Mouse (Mus musculus) hindbrain, embryonic 10.5 days (tissue): ENCODE results near the gene Eif2s1. TPM values are rescaled to one million over a fixed set of nuclear protein-coding genes. Genes with fewer than 3 reads are reported as not detected.
"Not testable (repeated sequence)": the region's sequence is repeated elsewhere in the genome, so short reads cannot be mapped to it uniquely, and the experiment has no call there.

Experiments
- DNase-seq: peaks from one replicate; pipeline ENCODE4 v3.0.0-alpha.2; 2017; ENCODE audit warnings: low spot score
- H3K27ac ChIP-seq: fragments of 300-500 bp; sonication (generic); 2 replicates; pipeline ENCODE4 v1.5.1; 2016; ENCODE audit warnings: mild to moderate bottlenecking, moderate library complexity
- H3K27me3 ChIP-seq: fragments of 300-500 bp; sonication (generic); 2 replicates; pipeline ENCODE4 v1.6.1; 2016; ENCODE audit warnings: mild to moderate bottlenecking; ENCODE audit not compliant: poor library complexity, insufficient read depth, severe bottlenecking
- H3K36me3 ChIP-seq: fragments of 300-500 bp; sonication (generic); 2 replicates; pipeline ENCODE4 v1.6.1; 2016; ENCODE audit warnings: mild to moderate bottlenecking, moderate library complexity
- H3K4me1 ChIP-seq: fragments of 300-500 bp; sonication (generic); replicated peaks from 2 replicates; pipeline ENCODE4 v1.6.1; 2016; ENCODE audit warnings: mild to moderate bottlenecking
- H3K4me3 ChIP-seq: fragments of 300-500 bp; sonication (generic); 2 replicates; pipeline ENCODE4 v1.5.1; 2016; ENCODE audit warnings: mild to moderate bottlenecking, moderate library complexity
- H3K9me3 ChIP-seq: fragments of 300-500 bp; sonication (generic); 2 replicates; pipeline ENCODE4 v1.6.1; 2016; ENCODE audit warnings: mild to moderate bottlenecking, moderate library complexity
- WGBS: fragments of 180-500 bp; shearing (Covaris S2); methylation state at CpG from one replicate; pipeline ENCODE4 v1.1.7; 2016; 5-methylcytosine and 5-hydroxymethylcytosine counted together
- polyA plus RNA-seq: library from polyadenylated mRNA; unstranded; fragments of >200 nt; fragmentation: Nextera tagmentation; extraction: Ambion mirVana; gene quantifications from 2 replicates; pipeline ENCODE4 v1.2.1, GENCODE M21; 2016

Gene Eif2s1
- polyA plus RNA-seq, 1 experiment from 2014 or later, result 217 TPM

- 35% methylated on average over 16 of the region's 16 CpGs for WGBS
- H3K9me3 ChIP-seq, result no peaks in the 10 kb centered on the region
- H3K27ac ChIP-seq, result no peak overlapping the region
- H3K27me3 ChIP-seq, result peaks cover 8% of the 10 kb centered on the region
- H3K4me3 ChIP-seq, result no peak overlapping the region
- peak; percentile 51 for DNase-seq
- H3K36me3 ChIP-seq, result no peaks in the 10 kb centered on the region
- peaks cover 11% of the 10 kb centered on the region; the same call in 1 of the 2 replicates for H3K4me1 ChIP-seq
Measured at GRCm38 (mm10) chr12:78919079-78919712, 57.6 kb downstream of the Eif2s1 start.

DNA sequence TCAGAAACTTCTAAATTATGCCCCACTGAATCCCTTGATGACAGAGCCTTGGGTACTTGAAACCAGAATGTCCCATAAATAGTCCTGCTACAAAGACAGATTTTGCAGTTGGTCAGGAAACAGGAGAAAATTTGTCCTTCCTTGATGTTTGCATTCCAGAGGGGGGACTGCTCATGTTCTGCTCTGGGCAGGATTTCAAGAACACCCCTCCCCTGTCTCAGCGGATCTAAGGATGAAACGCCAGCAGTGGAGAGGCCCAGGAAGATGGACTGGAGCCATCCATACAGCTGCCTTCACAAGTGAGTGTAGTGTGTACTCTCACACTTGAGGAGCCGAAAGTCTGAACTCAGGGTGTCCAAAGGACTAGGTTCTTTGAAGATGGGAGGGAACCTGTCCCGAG is 59.8 kb downstream of the Eif2s1 start:
- Histone ChIP-seq H3K4me3 (no peak overlapping the region), H3K4me1 (peaks cover 11% of the 10 kb centered on the region; the same call in 1 of the 2 replicates), H3K9me3 (no peaks in the 10 kb centered on the region), H3K36me3 (no peaks in the 10 kb centered on the region), H3K27me3 (no peaks in the 10 kb centered on the region), H3K27ac (no peak overlapping the region)
- 76% methylated on average over 4 of the region's 4 CpGs for WGBS
- no peak for DNase-seq

GRCm38 (mm10) chr12:78922058-78922457 is 60.4 kb downstream of the Eif2s1 start:
- Histone ChIP-seq H3K27me3 (no peaks in the 10 kb centered on the region), H3K36me3 (no peaks in the 10 kb centered on the region), H3K4me1 (peaks cover 11% of the 10 kb centered on the region; the same call in 1 of the 2 replicates), H3K4me3 (no peak overlapping the region), H3K9me3 (no peaks in the 10 kb centered on the region), H3K27ac (no peak overlapping the region)
- WGBS, result 82% methylated on average over 3 of the region's 3 CpGs
- DNase-seq, result no peak

GRCm38 (mm10) chr12:78922977-78923376 is 61.4 kb downstream of the Eif2s1 start:
- not testable (repeated sequence) for H3K36me3 ChIP-seq, H3K27me3 ChIP-seq, H3K4me3 ChIP-seq, H3K9me3 ChIP-seq, DNase-seq, H3K27ac ChIP-seq
- H3K4me1 ChIP-seq, result peaks cover 11% of the 10 kb centered on the region; the same call in 1 of the 2 replicates

DNA sequence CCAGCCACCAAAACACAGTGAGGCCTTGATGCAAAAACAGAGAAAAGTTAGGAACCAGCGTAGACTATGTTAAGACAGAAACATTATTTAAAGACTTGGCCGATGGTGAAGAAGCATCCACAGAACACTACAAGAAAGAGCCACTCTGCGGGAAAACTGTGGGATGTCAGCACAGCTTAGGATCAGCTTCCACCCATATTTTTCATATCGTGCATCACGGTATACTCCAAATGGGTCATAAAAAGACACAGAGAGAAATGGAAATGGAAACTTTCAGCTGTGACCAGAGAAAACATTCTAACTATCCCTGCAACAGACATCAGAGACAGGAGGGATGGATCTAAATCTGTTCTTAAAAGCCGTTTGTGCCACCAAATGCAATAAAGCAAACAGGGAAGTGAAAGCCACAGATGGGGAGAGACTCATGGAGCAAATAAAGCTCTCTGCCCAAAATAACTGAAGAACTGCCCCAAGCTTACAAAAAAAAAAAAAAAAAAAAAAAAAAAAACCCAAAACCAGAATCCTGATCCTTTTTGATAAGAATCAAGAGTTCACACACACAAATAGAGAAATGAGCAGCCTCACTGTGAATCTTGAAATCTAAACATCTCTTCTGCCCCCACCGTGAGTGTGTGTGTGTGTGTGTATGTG is 62.0 kb downstream of the Eif2s1 start:
- Histone ChIP-seq H3K27ac (no peak overlapping the region), H3K4me3 (no peak overlapping the region), H3K36me3 (no peaks in the 10 kb centered on the region), H3K9me3 (no peaks in the 10 kb centered on the region), H3K4me1 (peaks cover 6% of the 10 kb centered on the region; the same call in 1 of the 2 replicates), H3K27me3 (no peaks in the 10 kb centered on the region)
- 92% methylated on average over 7 of the region's 7 CpGs for WGBS
- DNase-seq, result no peak

GRCm38 (mm10) chr12:78927287-78927686 is 65.7 kb downstream of the Eif2s1 start:
- no peaks in the 10 kb centered on the region for H3K4me1 ChIP-seq
- no peak overlapping the region for H3K27ac ChIP-seq
- no peaks in the 10 kb centered on the region for H3K27me3 ChIP-seq
- WGBS, result 80% methylated on average over 5 of the region's 5 CpGs
- no peak for DNase-seq
- H3K9me3 ChIP-seq, result no peaks in the 10 kb centered on the region
- no peaks in the 10 kb centered on the region for H3K36me3 ChIP-seq
- H3K4me3 ChIP-seq, result no peak overlapping the region

DNA sequence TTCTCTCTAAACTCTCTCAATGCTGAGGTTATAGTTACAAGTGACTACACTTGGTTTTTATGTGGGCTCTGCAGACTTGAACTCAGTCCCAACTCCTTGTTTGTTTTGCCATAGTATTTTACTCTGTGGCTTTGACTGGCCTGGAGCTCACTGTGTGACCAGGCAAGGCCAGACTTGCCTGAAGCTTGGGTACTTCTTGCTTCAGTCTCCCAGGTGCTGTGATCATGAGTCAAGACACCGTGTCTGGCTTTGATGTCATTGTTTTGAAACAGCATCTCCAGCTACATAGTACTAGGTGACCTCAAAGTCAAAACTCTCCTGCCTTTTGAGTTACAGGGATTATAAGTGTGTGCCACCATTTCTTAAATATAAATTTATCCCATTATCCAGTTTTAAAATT is 68.3 kb downstream of the Eif2s1 start:
- Histone ChIP-seq H3K27ac (no peak overlapping the region), H3K9me3 (no peaks in the 10 kb centered on the region), H3K27me3 (no peaks in the 10 kb centered on the region), H3K36me3 (no peaks in the 10 kb centered on the region), H3K4me3 (no peak overlapping the region), H3K4me1 (no peaks in the 10 kb centered on the region)
- DNase-seq, result no peak
- 79% methylated on average over 1 of the region's 1 CpGs for WGBS

DNA sequence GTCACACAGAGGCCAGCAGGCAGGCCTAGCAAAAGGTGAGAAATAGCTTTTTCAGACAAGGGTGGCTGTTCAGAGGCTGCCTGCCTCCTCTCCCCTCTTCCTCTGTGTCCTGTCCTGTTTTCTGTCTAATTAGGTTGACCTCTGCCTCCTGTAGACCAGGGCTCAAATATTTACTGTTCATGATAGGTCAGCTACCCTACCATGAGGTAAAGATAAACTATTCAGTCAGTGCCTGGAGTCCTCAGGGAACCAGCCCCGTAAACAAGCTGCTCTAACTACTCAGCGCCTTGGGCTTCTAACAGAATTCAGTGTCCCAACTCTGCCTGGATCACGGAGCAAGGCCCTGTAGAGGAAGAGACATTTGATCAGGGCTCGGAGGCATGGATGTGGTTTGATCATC is 74.9 kb downstream of the Eif2s1 start:
- Histone ChIP-seq H3K36me3 (no peaks in the 10 kb centered on the region), H3K27ac (no peak overlapping the region), H3K27me3 (no peaks in the 10 kb centered on the region), H3K4me3 (no peak overlapping the region), H3K9me3 (no peaks in the 10 kb centered on the region), H3K4me1 (0 out of 2 replicates have a peak, but pooled peaks cover 4% of the 10 kb centered on the region)
- DNase-seq, result no peak
- WGBS, result 59% methylated on average over 4 of the region's 4 CpGs

Other genes with a start within 250 kb of the Eif2s1 start
- gene Fam71d, start 170.3 kb upstream of the Eif2s1 start, polyA plus RNA-seq, result 0.41 TPM in 1 of 2 replicates, not detected in the other
- gene Mpp5, start 112.9 kb upstream of the Eif2s1 start, polyA plus RNA-seq, result 15.4 and 29.7 TPM in 2 replicates
- gene Atp6v1d, start 181 bp upstream of the Eif2s1 start, polyA plus RNA-seq, result 71.2 and 82.0 TPM in 2 replicates
- 1.9 and 2.6 TPM in 2 replicates for gene Plek2, start 45.1 kb downstream of the Eif2s1 start, polyA plus RNA-seq
- gene Tmem229b, start 145.8 kb downstream of the Eif2s1 start, polyA plus RNA-seq, result 4.5 and 7.3 TPM in 2 replicates
- gene Plekhh1, start 167.3 kb downstream of the Eif2s1 start, polyA plus RNA-seq, result 6.7 TPM in 2 replicates
- 28.6 and 32.4 TPM in 2 replicates for gene Pigh, start 227.8 kb downstream of the Eif2s1 start, polyA plus RNA-seq